Mouse (Mus musculus) ES-Bruce4 (cell line): ENCODE data around the gene Insr.

Experiments used
- CTCF ChIP-seq: IDR thresholded peaks from one replicate; pipeline ENCODE4 v1.8.1; 2011; ENCODE audit warnings: low read depth, low read length
- POLR2A ChIP-seq: IDR thresholded peaks from one replicate; pipeline ENCODE4 v1.8.1; 2011; ENCODE audit warnings: low read length; ENCODE audit not compliant: insufficient read depth

DNA sequence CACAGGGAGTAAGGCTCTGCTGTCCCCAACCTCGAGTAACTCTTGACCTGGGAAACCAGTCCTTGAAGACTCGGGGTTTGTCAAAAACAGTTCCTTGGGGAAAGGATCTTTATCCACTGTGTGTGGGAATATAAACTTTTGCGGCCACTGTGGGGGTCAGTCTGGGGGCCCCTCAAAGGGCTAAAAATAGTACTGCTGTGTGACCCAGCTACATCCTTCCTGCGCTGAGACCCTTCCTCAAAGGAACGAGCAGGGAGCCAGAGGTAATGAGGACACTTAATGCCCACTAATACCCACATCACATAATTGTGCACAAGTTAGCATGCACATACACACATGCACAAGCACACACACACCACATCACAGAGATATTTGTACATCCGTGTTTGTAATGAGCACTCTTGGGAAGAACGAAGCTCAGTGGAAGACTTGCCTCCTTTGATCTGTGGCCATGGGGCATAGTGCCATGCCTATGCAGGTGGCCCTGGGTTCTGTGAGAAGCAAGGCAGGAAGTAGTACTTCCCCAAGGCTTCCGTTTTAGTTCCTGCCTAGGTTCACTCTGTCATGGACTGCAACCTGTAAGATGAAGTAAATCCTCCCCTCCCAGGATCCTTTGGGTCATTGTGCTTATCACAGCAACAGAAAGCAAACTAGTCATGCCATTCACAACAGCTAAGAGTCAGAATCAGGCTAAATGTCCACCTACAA lies 48.3 kb upstream of the Insr start:
- no peak for TF ChIP-seq CTCF
- TF ChIP-seq POLR2A, result no peak
